Mouse (Mus musculus) ES-Bruce4 (cell line): ENCODE results near the gene Cyp17a1. TPM values are rescaled to one million over a fixed set of nuclear protein-coding genes. Genes with fewer than 3 reads are reported as not detected.
A peak's percentile ranks its signal among the peaks of the same experiment; 100 is the strongest.

Experiments
- H3K27ac ChIP-seq: 2 replicates; pipeline ENCODE4 v1.5.1; 2012; ENCODE audit warnings: low read length, inconsistent platforms; ENCODE audit not compliant: insufficient read depth
- H3K27me3 ChIP-seq: 2 replicates; pipeline ENCODE4 v1.6.1; 2012; ENCODE audit warnings: mild to moderate bottlenecking, low read length, inconsistent platforms; ENCODE audit not compliant: control insufficient read depth, poor library complexity, insufficient read depth, severe bottlenecking
- H3K36me3 ChIP-seq: 2 replicates; pipeline ENCODE4 v1.6.1; 2012; ENCODE audit warnings: inconsistent platforms, mild to moderate bottlenecking, low read length, moderate library complexity; ENCODE audit not compliant: control insufficient read depth, poor library complexity, insufficient read depth, severe bottlenecking
- H3K4me1 ChIP-seq: one replicate; pipeline ENCODE4 v1.8.1; 2011; ENCODE audit warnings: low read length; ENCODE audit not compliant: control insufficient read depth, insufficient read depth
- H3K4me3 ChIP-seq: 2 replicates; pipeline ENCODE4 v1.5.1; 2011; ENCODE audit warnings: low read depth, mild to moderate bottlenecking, low read length
- H3K9ac ChIP-seq: 2 replicates; pipeline ENCODE4 v1.6.1; 2012; ENCODE audit warnings: low read depth, mild to moderate bottlenecking, inconsistent platforms; ENCODE audit not compliant: poor library complexity, severe bottlenecking
- H3K9me3 ChIP-seq: replicated peaks from 2 replicates; pipeline ENCODE4 v1.6.1; 2012; ENCODE audit warnings: mild to moderate bottlenecking, low read length, inconsistent platforms; ENCODE audit not compliant: control insufficient read depth, poor library complexity, insufficient read depth, severe bottlenecking
- CTCF ChIP-seq: IDR thresholded peaks from one replicate; pipeline ENCODE4 v1.8.1; 2011; ENCODE audit warnings: low read depth, low read length
- EP300 ChIP-seq: IDR thresholded peaks from 2 replicates; pipeline ENCODE4 v1.6.1; 2011; ENCODE audit warnings: low read depth, low read length; ENCODE audit not compliant: insufficient read depth
- POLR2A ChIP-seq: IDR thresholded peaks from one replicate; pipeline ENCODE4 v1.8.1; 2011; ENCODE audit warnings: low read length; ENCODE audit not compliant: insufficient read depth
- polyA plus RNA-seq: library from polyadenylated mRNA; stranded (reverse); fragments of >200 nt; gene quantifications from 2 replicates; pipeline ENCODE4 v1.2.4, GENCODE M21; 2011; ENCODE audit warnings: low read depth; ENCODE audit not compliant: missing spikeins, insufficient read depth, insufficient read length

The Cyp17a1 gene
- polyA plus RNA-seq, 1 experiment: not detected

- no peak overlapping the region for H3K4me3 ChIP-seq
- H3K36me3 ChIP-seq: no peaks in the 10 kb centered on the region
- H3K9me3 ChIP-seq: no peaks in the 10 kb centered on the region
- no peak overlapping the region for H3K9ac ChIP-seq
- H3K27ac ChIP-seq: no peak overlapping the region
- no peaks in the 10 kb centered on the region for H3K27me3 ChIP-seq
- peaks cover 5% of the 10 kb centered on the region for H3K4me1 ChIP-seq
- TF ChIP-seq POLR2A (no peak), CTCF (no peak), EP300 (no peak)
Measured at GRCm38 (mm10) chr19:46647254-46647653, 25.7 kb downstream of the Cyp17a1 start.

GRCm38 (mm10) chr19:46646041-46646481 is 26.9 kb downstream of the Cyp17a1 start:
- no peaks in the 10 kb centered on the region for H3K9me3 ChIP-seq
- no peak overlapping the region for H3K27ac ChIP-seq
- H3K4me1 ChIP-seq: peaks cover 5% of the 10 kb centered on the region
- H3K36me3 ChIP-seq: no peaks in the 10 kb centered on the region
- no peak overlapping the region for H3K4me3 ChIP-seq
- no peak overlapping the region for H3K9ac ChIP-seq
- no peaks in the 10 kb centered on the region for H3K27me3 ChIP-seq
- TF ChIP-seq CTCF (no peak), EP300 (no peak), POLR2A (no peak)

- no peaks in the 10 kb centered on the region for H3K27me3 ChIP-seq
- H3K9me3 ChIP-seq: no peaks in the 10 kb centered on the region
- peaks cover 5% of the 10 kb centered on the region for H3K4me1 ChIP-seq
- TF ChIP-seq EP300 (no peak), POLR2A (no peak), CTCF (no peak)
- H3K27ac ChIP-seq: peak overlapping the region; percentile 42; the same call in 1 of the 2 replicates
- no peaks in the 10 kb centered on the region for H3K36me3 ChIP-seq
- no peak overlapping the region for H3K9ac ChIP-seq
- no peak overlapping the region for H3K4me3 ChIP-seq
Measured at GRCm38 (mm10) chr19:46644793-46645602, 28.0 kb downstream of the Cyp17a1 start.

GRCm38 (mm10) chr19:46644343-46644792 is 28.6 kb downstream of the Cyp17a1 start:
- no peaks in the 10 kb centered on the region for H3K9me3 ChIP-seq
- H3K27ac ChIP-seq: no peak overlapping the region; the same call in 1 of the 2 replicates
- H3K36me3 ChIP-seq: no peaks in the 10 kb centered on the region
- H3K27me3 ChIP-seq: no peaks in the 10 kb centered on the region
- TF ChIP-seq CTCF (no peak), POLR2A (no peak), EP300 (no peak)
- H3K4me1 ChIP-seq: peaks cover 5% of the 10 kb centered on the region
- no peak overlapping the region for H3K9ac ChIP-seq
- H3K4me3 ChIP-seq: no peak overlapping the region

- Histone ChIP-seq H3K27me3 (no peaks in the 10 kb centered on the region), H3K9me3 (no peaks in the 10 kb centered on the region), H3K4me1 (peaks cover 5% of the 10 kb centered on the region), H3K9ac (no peak overlapping the region), H3K27ac (no peak overlapping the region), H3K4me3 (no peak overlapping the region), H3K36me3 (no peaks in the 10 kb centered on the region)
- no peak for TF ChIP-seq POLR2A
- TF ChIP-seq EP300: no peak
- TF ChIP-seq CTCF: no peak
Measured at GRCm38 (mm10) chr19:46643236-46643635, 29.7 kb downstream of the Cyp17a1 start.

- Histone ChIP-seq H3K27me3 (no peaks in the 10 kb centered on the region), H3K36me3 (no peaks in the 10 kb centered on the region), H3K9ac (no peak overlapping the region), H3K4me1 (peaks cover 5% of the 10 kb centered on the region), H3K9me3 (no peaks in the 10 kb centered on the region), H3K27ac (no peak overlapping the region), H3K4me3 (no peak overlapping the region)
- TF ChIP-seq EP300: no peak
- no peak for TF ChIP-seq CTCF
- TF ChIP-seq POLR2A: no peak
Measured at GRCm38 (mm10) chr19:46642136-46642753, 30.7 kb downstream of the Cyp17a1 start.
